Mouse (Mus musculus): ENCODE measurements around the gene Dynlt1c. TPM values are rescaled to one million over a fixed set of nuclear protein-coding genes. Genes with fewer than 3 reads are reported as not detected.
"Not testable (repeated sequence)": the region's sequence is repeated elsewhere in the genome, so short reads cannot be mapped to it uniquely, and the experiment has no call there.

Gene Dynlt1c
- total RNA-seq, 2 experiments from 2014 or later: 5.4 to 6.1 TPM

GRCm38 (mm10) chr17:6619271-6619670, 17.8 kb downstream of the Dynlt1c start:
- DNase-seq: not testable (repeated sequence)

GRCm38 (mm10) chr17:6620035-6620434, 18.6 kb downstream of the Dynlt1c start:
- DNase-seq: not testable (repeated sequence)

- not testable (repeated sequence) for DNase-seq
Observed at GRCm38 (mm10) chr17:6620730-6621451, 19.4 kb downstream of the Dynlt1c start.

- DNase-seq: not testable (repeated sequence)
Observed at GRCm38 (mm10) chr17:6621976-6622375, 20.5 kb downstream of the Dynlt1c start.

- not testable (repeated sequence) for DNase-seq
Observed at GRCm38 (mm10) chr17:6624926-6625558, 23.6 kb downstream of the Dynlt1c start.

GRCm38 (mm10) chr17:6630398-6630797, 28.9 kb downstream of the Dynlt1c start:
- DNase-seq: not testable (repeated sequence)

- DNase-seq: not testable (repeated sequence)
Observed at GRCm38 (mm10) chr17:6632850-6633249, 31.4 kb downstream of the Dynlt1c start.

- not testable (repeated sequence) for DNase-seq
Observed at GRCm38 (mm10) chr17:6635781-6636180, 34.3 kb downstream of the Dynlt1c start.

- DNase-seq: no peak
Observed at GRCm38 (mm10) chr17:6636861-6637260, 35.4 kb downstream of the Dynlt1c start.

- not testable (repeated sequence) for DNase-seq
Observed at GRCm38 (mm10) chr17:6637434-6637833, 36.0 kb downstream of the Dynlt1c start.

GRCm38 (mm10) chr17:6638444-6638843, 37.0 kb downstream of the Dynlt1c start:
- not testable (repeated sequence) for DNase-seq

GRCm38 (mm10) chr17:6639486-6639885, 38.0 kb downstream of the Dynlt1c start:
- not testable (repeated sequence) for DNase-seq

- not testable (repeated sequence) for DNase-seq
Observed at GRCm38 (mm10) chr17:6640044-6640637, 38.7 kb downstream of the Dynlt1c start.

- not testable (repeated sequence) for DNase-seq
Observed at GRCm38 (mm10) chr17:6640771-6641429, 39.4 kb downstream of the Dynlt1c start.

- not testable (repeated sequence) for DNase-seq
Observed at GRCm38 (mm10) chr17:6644210-6644609, 42.7 kb downstream of the Dynlt1c start.

- DNase-seq: not testable (repeated sequence)
Observed at GRCm38 (mm10) chr17:6644673-6645072, 43.2 kb downstream of the Dynlt1c start.

- DNase-seq: not testable (repeated sequence)
Observed at GRCm38 (mm10) chr17:6645668-6646067, 44.2 kb downstream of the Dynlt1c start.

GRCm38 (mm10) chr17:6646841-6647240, 45.4 kb downstream of the Dynlt1c start:
- not testable (repeated sequence) for DNase-seq

- not testable (repeated sequence) for DNase-seq
Observed at GRCm38 (mm10) chr17:6647452-6647851, 46.0 kb downstream of the Dynlt1c start.

- DNase-seq: not testable (repeated sequence)
Observed at GRCm38 (mm10) chr17:6650904-6651565, 49.6 kb downstream of the Dynlt1c start.

GRCm38 (mm10) chr17:6653341-6653946, 52.0 kb downstream of the Dynlt1c start:
- DNase-seq: not testable (repeated sequence)

All from adrenal gland, postnatal 36 days (tissue).